Mouse (Mus musculus) spleen, postnatal 4 days (tissue): ENCODE measurements around the gene Cacna1a.
"Not testable (repeated sequence)": the region's sequence is repeated elsewhere in the genome, so short reads cannot be mapped to it uniquely, and the experiment has no call there.

ENCODE experiments used
- DNase-seq, 2 experiments: peaks; one replicate each; pipeline ENCODE4 v3.0.0; 2022; ENCODE audit warnings: low spot score in 2 of 2

The Cacna1a gene

GRCm38 (mm10) chr8:84660819-84661457 lies 272.7 kb downstream of the Cacna1a start:
- peak; percentile 50 to 80 for DNase-seq

GRCm38 (mm10) chr8:84661458-84661871 lies 273.2 kb downstream of the Cacna1a start:
- DNase-seq = peak; percentile 86 to 90

GRCm38 (mm10) chr8:84661961-84662571 lies 273.8 kb downstream of the Cacna1a start:
- DNase-seq = peak; percentile 61 to 86

GRCm38 (mm10) chr8:84662581-84663065 lies 274.4 kb downstream of the Cacna1a start, which contains the start of gene Ier2:
Ier2 (minus strand) TSS chr8:84662852.
- DNase-seq = peak; percentile 91 to 95

GRCm38 (mm10) chr8:84663483-84664327 lies 275.5 kb downstream of the Cacna1a start:
- DNase-seq = peak; percentile 94 to 95

- DNase-seq = peak; percentile 83 to 90
These were observed 276.5 kb downstream of the Cacna1a start for GRCm38 (mm10) chr8:84664566-84665384.

GRCm38 (mm10) chr8:84665385-84665893 lies 277.2 kb downstream of the Cacna1a start:
- no peak for DNase-seq

- DNase-seq = no peak
These were observed 279.8 kb downstream of the Cacna1a start for GRCm38 (mm10) chr8:84668081-84668480.

- no peak for DNase-seq
These were observed 280.7 kb downstream of the Cacna1a start for GRCm38 (mm10) chr8:84668731-84669485.

GRCm38 (mm10) chr8:84670295-84671006 lies 282.2 kb downstream of the Cacna1a start:
- not testable (repeated sequence) for DNase-seq

GRCm38 (mm10) chr8:84677305-84677704 lies 289.1 kb downstream of the Cacna1a start:
- DNase-seq = no peak

GRCm38 (mm10) chr8:84681476-84681875 lies 293.2 kb downstream of the Cacna1a start:
- no peak for DNase-seq

- no peak for DNase-seq
These were observed 294.0 kb downstream of the Cacna1a start for GRCm38 (mm10) chr8:84682257-84682656.

- DNase-seq = no peak
These were observed 296.3 kb downstream of the Cacna1a start for GRCm38 (mm10) chr8:84684537-84684936.

GRCm38 (mm10) chr8:84686191-84687002 lies 298.2 kb downstream of the Cacna1a start, which contains the start of gene Trmt1:
Trmt1 (plus strand) TSS chr8:84686307.
- DNase-seq = peak; percentile 66 to 76

GRCm38 (mm10) chr8:84687003-84687704 lies 298.9 kb downstream of the Cacna1a start:
- DNase-seq = peak in 1 of 2 experiments; percentile 40

GRCm38 (mm10) chr8:84687705-84688100 lies 299.5 kb downstream of the Cacna1a start, which contains the start of gene Nacc1:
Nacc1 (minus strand) TSS chr8:84687862.
- DNase-seq = peak; percentile 90 to 93
